Mouse (Mus musculus) heart, adult 11 months (tissue): Measurements from ENCODE around the gene Ankrd17.
"Not testable (repeated sequence)": the region's sequence is repeated elsewhere in the genome, so short reads cannot be mapped to it uniquely, and the experiment has no call there.

Experiments used
- DNase-seq: peaks from one replicate; pipeline ENCODE4 v3.0.0; 2022

The Ankrd17 gene

GRCm38 (mm10) chr5:90338177-90339091, 27.9 kb downstream of the Ankrd17 start:
- no peak for DNase-seq

GRCm38 (mm10) chr5:90332478-90332877, 33.9 kb downstream of the Ankrd17 start:
- DNase-seq: no peak

GRCm38 (mm10) chr5:90331071-90331470, 35.3 kb downstream of the Ankrd17 start:
- DNase-seq: no peak

- no peak for DNase-seq
Observed at GRCm38 (mm10) chr5:90298396-90298795, 68.0 kb downstream of the Ankrd17 start.

- DNase-seq: no peak
Observed at GRCm38 (mm10) chr5:90289887-90290286, 76.5 kb downstream of the Ankrd17 start.

GRCm38 (mm10) chr5:90286559-90286958, 79.8 kb downstream of the Ankrd17 start:
- no peak for DNase-seq

- DNase-seq: no peak
Observed at GRCm38 (mm10) chr5:90280061-90280460, 86.3 kb downstream of the Ankrd17 start.

GRCm38 (mm10) chr5:90279418-90279817, 87.0 kb downstream of the Ankrd17 start:
- no peak for DNase-seq

GRCm38 (mm10) chr5:90277443-90277842, 88.9 kb downstream of the Ankrd17 start:
- DNase-seq: no peak

GRCm38 (mm10) chr5:90274806-90275205, 91.6 kb downstream of the Ankrd17 start:
- DNase-seq: no peak

- not testable (repeated sequence) for DNase-seq
Observed at GRCm38 (mm10) chr5:90262230-90262629, 104.1 kb downstream of the Ankrd17 start.

GRCm38 (mm10) chr5:90257023-90257422, 109.4 kb downstream of the Ankrd17 start:
- DNase-seq: no peak

GRCm38 (mm10) chr5:90247503-90247902, 118.9 kb downstream of the Ankrd17 start:
- no peak for DNase-seq

GRCm38 (mm10) chr5:90246987-90247386, 119.4 kb downstream of the Ankrd17 start:
- DNase-seq: peak; percentile 43

GRCm38 (mm10) chr5:90246567-90246966, 119.8 kb downstream of the Ankrd17 start:
- DNase-seq: peak; percentile 60

GRCm38 (mm10) chr5:90245416-90245815, 121.0 kb downstream of the Ankrd17 start:
- DNase-seq: no peak

- peak; percentile 51 for DNase-seq
Observed at GRCm38 (mm10) chr5:90235217-90235616, 131.2 kb downstream of the Ankrd17 start.

- peak; percentile 72 for DNase-seq
Observed at GRCm38 (mm10) chr5:90233305-90233704, 133.1 kb downstream of the Ankrd17 start.

GRCm38 (mm10) chr5:90229760-90230159, 136.6 kb downstream of the Ankrd17 start:
- peak; percentile 29 for DNase-seq

- DNase-seq: peak; percentile 80
Observed at GRCm38 (mm10) chr5:90226696-90227095, 139.7 kb downstream of the Ankrd17 start.

GRCm38 (mm10) chr5:90224730-90225129, 141.6 kb downstream of the Ankrd17 start:
- DNase-seq: peak; percentile 52

- peak; percentile 100 for DNase-seq
Observed at GRCm38 (mm10) chr5:90223534-90224381, 142.6 kb downstream of the Ankrd17 start, which contains the start of gene Cox18. Gene Cox18 (minus strand): TSS chr5:90224001.

- DNase-seq: peak; percentile 76
Observed at GRCm38 (mm10) chr5:90222937-90223336, 143.4 kb downstream of the Ankrd17 start.
